Mouse (Mus musculus) G1E (cell line): ENCODE measurements at regions not wholly inside any gene's neighbourhood (a gene's known extent, or its start where the extent isn't known, plus 50 kb on each side); places are given as distances from the start of the nearest gene placed in this dataset.

Source experiments
- CTCF ChIP-seq: IDR thresholded peaks from 2 replicates; pipeline ENCODE4 v1.5.1; 2012; ENCODE audit warnings: low read depth, low read length, inconsistent platforms, mixed read lengths
- GATA1 ChIP-seq: IDR thresholded peaks from 2 replicates; pipeline ENCODE4 v1.6.1; 2012; ENCODE audit warnings: borderline replicate concordance, low read length, inconsistent platforms, mixed read lengths
- GATA2 ChIP-seq: IDR thresholded peaks from 2 replicates; pipeline ENCODE4 v1.6.1; 2012; ENCODE audit warnings: low read depth, low read length, inconsistent platforms, borderline replicate concordance
- POLR2AphosphoS5 ChIP-seq: IDR thresholded peaks from 2 replicates; pipeline ENCODE4 v1.6.1; 2012; ENCODE audit warnings: low read depth, low read length, inconsistent platforms; ENCODE audit not compliant: insufficient replicate concordance
- TAL1 ChIP-seq: conservative IDR thresholded peaks from 2 replicates; pipeline ENCODE4 v1.6.1; 2012; ENCODE audit warnings: low read depth, low read length, inconsistent platforms, mixed read lengths

DNA sequence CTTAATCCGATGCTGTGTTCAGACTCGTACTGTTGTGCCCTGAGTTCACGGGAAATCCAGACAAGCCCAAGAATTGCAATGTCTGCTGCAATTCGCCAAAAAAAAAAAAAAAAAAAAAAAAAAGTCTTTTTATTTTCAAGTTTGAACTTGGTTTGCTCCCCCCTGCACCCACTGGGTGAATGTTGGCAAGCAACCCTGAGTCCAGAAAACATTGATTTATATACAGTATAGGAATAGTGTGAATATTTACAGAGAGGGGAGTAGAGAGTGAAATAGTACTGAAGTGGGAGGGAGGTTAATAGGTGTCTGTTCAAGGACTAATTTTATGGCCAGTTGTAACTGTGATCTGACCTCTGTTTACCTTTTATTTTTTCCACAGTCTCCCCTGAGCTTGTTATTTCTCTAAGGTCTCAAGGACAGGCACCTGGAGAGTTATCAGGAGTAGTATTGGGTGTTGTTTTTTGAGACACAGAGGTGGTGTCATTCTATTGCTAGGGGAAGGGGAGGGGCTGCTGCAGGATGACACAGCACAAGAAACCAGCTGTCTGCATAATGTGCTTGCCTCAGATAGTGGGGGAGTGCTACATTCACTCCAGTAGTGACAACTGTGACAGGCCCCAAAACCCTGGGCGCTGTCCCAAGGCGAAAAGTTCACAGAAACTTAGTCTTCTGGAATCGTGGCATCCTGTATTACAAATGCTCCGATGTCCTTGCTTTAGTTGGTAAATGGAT is 385.0 kb upstream of the Vwc2 start:
- no peak for TF ChIP-seq CTCF
- no peak for TF ChIP-seq TAL1
- TF ChIP-seq GATA1, result no peak
- no peak for TF ChIP-seq POLR2AphosphoS5
- TF ChIP-seq GATA2, result no peak
